Mouse (Mus musculus) heart, adult 2 months (tissue): ENCODE results near the gene Zmiz2.

ENCODE experiments used
- CTCF ChIP-seq: fragments of 200-600 bp; IDR thresholded peaks from 2 replicates; pipeline ENCODE4 v1.8.1; 2022; ENCODE audit warnings: antibody characterized with exemption, mild to moderate bottlenecking, moderate library complexity
- EP300 ChIP-seq: fragments of 200-500 bp; IDR thresholded peaks from 2 replicates; pipeline ENCODE4 v1.6.1; 2011; ENCODE audit warnings: low read depth, low read length, control low read depth; ENCODE audit not compliant: insufficient read depth
- POLR2A ChIP-seq: fragments of 200-500 bp; IDR thresholded peaks from 2 replicates; pipeline ENCODE4 v1.6.1; 2011; ENCODE audit warnings: mild to moderate bottlenecking, low read depth, low read length, control low read depth; ENCODE audit not compliant: insufficient read depth

DNA sequence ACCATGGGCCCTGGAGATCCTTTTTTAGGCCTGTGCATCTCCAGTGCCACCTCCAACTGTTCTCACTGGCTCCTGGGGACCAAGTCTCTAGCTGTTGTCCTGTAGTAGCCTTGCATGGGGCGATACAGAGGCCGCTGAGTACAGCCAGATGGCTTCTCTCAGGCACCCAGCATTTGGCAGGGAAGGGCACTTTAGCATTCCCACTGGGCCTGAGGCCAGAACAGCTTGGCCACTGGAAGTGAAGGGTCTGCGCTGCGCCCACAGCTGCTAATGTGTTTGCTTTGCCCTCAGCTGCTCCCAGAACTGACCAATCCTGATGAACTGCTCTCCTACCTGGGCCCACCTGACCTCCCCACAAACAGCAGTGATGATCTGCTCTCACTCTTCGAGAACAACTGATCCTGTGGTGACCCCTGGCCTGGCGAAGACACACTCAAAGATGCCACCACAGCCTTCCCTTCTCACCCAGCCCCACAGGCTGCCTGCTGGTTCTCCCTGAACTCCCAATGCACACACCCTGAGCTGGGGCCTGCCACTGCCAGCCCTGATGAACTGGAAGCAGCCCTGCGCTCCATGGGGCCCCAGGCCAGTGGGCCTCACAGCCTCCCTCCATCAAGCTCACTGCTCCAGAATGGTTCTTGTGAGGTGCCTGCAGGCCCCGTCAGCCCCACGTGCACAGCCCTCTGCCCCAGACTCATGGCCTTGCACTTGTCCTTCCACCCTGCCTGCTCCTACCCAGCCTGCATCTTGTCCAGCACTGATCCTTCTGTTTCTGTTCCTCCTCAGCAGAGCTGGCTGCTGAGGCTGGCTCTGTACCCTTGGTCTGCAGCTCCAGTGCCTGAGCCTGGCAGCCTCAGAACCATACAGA is 16.1 kb downstream of the Zmiz2 start:
- TF ChIP-seq POLR2A (no peak), CTCF (no peak), EP300 (no peak)
